Mouse (Mus musculus) gastrocnemius, postnatal 4 days (tissue): ENCODE data around the gene Fbxo44. TPM values are rescaled to one million over a fixed set of nuclear protein-coding genes. Genes with fewer than 3 reads are reported as not detected.
"Not testable (repeated sequence)": the region's sequence is repeated elsewhere in the genome, so short reads cannot be mapped to it uniquely, and the experiment has no call there.

Experiments used
- DNase-seq, 2 experiments: peaks; one replicate each; pipeline ENCODE4 v3.0.0; 2021 to 2022; ENCODE audit warnings: low spot score in 2 of 2, mixed read lengths in 2 of 2
- total RNA-seq, 2 experiments: library from RNA; stranded (reverse); gene quantifications; 2 replicates each; pipeline ENCODE4 v1.2.3; 2021

Gene Fbxo44
- total RNA-seq, 2 experiments from 2014 or later, result 0.91 to 1.3 TPM

GRCm38 (mm10) chr4:148130561-148131413, 29.5 kb downstream of the Fbxo44 start, which contains the start of gene Draxin:
TSS of gene Draxin (minus strand) at chr4:148130698.
- peak in 1 of 2 experiments; percentile 43 for DNase-seq

- DNase-seq, result no peak
Measured at GRCm38 (mm10) chr4:148130133-148130532, 30.1 kb downstream of the Fbxo44 start, which contains the start of gene Mad2l2. TSS of gene Mad2l2 (plus strand) at chr4:148130384.

GRCm38 (mm10) chr4:148128672-148129071, 31.6 kb downstream of the Fbxo44 start:
- no peak for DNase-seq

- no peak for DNase-seq
Measured at GRCm38 (mm10) chr4:148128241-148128640, 32.0 kb downstream of the Fbxo44 start.

- no peak for DNase-seq
Measured at GRCm38 (mm10) chr4:148122694-148123066, 37.6 kb downstream of the Fbxo44 start.

- DNase-seq, result no peak
Measured at GRCm38 (mm10) chr4:148121982-148122693, 38.1 kb downstream of the Fbxo44 start.

- peak in 1 of 2 experiments; percentile 44 for DNase-seq
Measured at GRCm38 (mm10) chr4:148121362-148121761, 38.9 kb downstream of the Fbxo44 start.

- DNase-seq, result no peak
Measured at GRCm38 (mm10) chr4:148120555-148120954, 39.7 kb downstream of the Fbxo44 start.

- not testable (repeated sequence) for DNase-seq
Measured at GRCm38 (mm10) chr4:148119578-148119977, 40.7 kb downstream of the Fbxo44 start.

GRCm38 (mm10) chr4:148117392-148117791, 42.9 kb downstream of the Fbxo44 start:
- DNase-seq, result no peak

GRCm38 (mm10) chr4:148116657-148117056, 43.6 kb downstream of the Fbxo44 start:
- DNase-seq, result no peak

- DNase-seq, result peak in 1 of 2 experiments; percentile 41
Measured at GRCm38 (mm10) chr4:148115467-148115866, 44.8 kb downstream of the Fbxo44 start.

- DNase-seq, result peak; percentile 72 to 83
Measured at GRCm38 (mm10) chr4:148114758-148115391, 45.4 kb downstream of the Fbxo44 start.

GRCm38 (mm10) chr4:148112519-148112918, 47.8 kb downstream of the Fbxo44 start:
- DNase-seq, result no peak

GRCm38 (mm10) chr4:148109215-148109614, 51.1 kb downstream of the Fbxo44 start:
- DNase-seq, result no peak

GRCm38 (mm10) chr4:148108565-148109100, 51.6 kb downstream of the Fbxo44 start:
- DNase-seq, result no peak

GRCm38 (mm10) chr4:148107621-148108291, 52.5 kb downstream of the Fbxo44 start:
- DNase-seq, result no peak

GRCm38 (mm10) chr4:148104146-148104545, 56.1 kb downstream of the Fbxo44 start:
- no peak for DNase-seq
